Mouse (Mus musculus) layer of hippocampus, postnatal 14 days (tissue): ENCODE results near the gene Fbln7. TPM values are rescaled to one million over a fixed set of nuclear protein-coding genes. Genes with fewer than 3 reads are reported as not detected.

Experiments used
- DNase-seq, 2 experiments: peaks; one replicate each; pipeline ENCODE4 v3.0.0; 2021 to 2022; ENCODE audit warnings: low spot score in 2 of 2, mixed read lengths in 1 of 2
- long read RNA-seq, 2 experiments: library from polyadenylated mRNA; stranded (forward); transcript quantifications; one replicate each; pipeline ENCODE4 v2.0.0; 2021
- total RNA-seq, 2 experiments: library from RNA; stranded (reverse); gene quantifications; 2 replicates each; pipeline ENCODE4 v1.2.3; 2021

Gene Fbln7
- 1 to 10 TPM; 1.9 to 2.3 TPM for total RNA-seq
- long read RNA-seq, experiment 1, partial matches to known transcripts: 0 of 4 reads
- long read RNA-seq, experiment 1, other reads (novel, unspliced or antisense): 1 of 4 reads
- long read RNA-seq, experiment 2, partial matches to known transcripts: 0 of 3 reads
- long read RNA-seq, experiment 2, other reads (novel, unspliced or antisense): 1 of 3 reads

DNA sequence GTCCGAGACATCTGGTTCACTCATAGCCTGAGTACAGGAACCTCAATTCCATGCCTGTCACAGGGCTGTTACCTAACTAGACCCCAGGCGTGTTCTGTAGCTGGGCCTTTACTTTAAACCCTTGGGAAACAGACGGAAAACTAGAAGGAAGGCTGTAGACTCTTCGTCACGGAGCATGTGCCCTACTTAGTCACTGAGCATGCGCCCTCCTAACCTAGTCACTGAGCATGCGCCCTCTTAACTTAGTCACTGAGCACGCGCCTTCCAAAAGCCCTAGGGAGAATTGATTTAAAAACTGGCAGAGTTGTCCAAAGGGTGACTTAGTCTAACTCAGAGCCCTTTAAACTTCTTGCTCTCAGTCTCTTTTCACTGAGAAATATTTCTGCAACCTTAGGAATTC, at the start of gene Fbln7:
TSS of gene Fbln7 (plus strand) at position 346 of the 400 bp plus-strand sequence.
- no peak for DNase-seq

DNA sequence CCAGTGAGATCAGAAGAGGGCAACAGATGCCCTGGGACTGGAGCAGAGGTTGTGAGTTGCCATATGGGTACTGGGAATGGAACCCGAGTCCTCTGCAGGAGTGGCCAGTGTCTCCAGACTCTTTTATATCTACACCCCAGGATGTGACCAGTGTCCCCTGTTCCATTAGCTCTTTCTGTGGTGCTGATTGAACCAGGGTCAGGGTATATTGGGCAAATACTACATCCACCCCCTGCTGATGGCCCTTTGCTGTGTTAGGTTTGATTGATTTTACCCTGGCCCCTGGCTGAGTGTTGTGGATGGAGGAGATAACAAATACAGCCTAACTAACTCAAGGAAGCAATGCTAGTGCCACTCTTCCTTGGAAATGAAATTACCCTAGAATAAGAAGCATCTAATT, 46.5 kb upstream of the Fbln7 start:
- no peak for DNase-seq

DNA sequence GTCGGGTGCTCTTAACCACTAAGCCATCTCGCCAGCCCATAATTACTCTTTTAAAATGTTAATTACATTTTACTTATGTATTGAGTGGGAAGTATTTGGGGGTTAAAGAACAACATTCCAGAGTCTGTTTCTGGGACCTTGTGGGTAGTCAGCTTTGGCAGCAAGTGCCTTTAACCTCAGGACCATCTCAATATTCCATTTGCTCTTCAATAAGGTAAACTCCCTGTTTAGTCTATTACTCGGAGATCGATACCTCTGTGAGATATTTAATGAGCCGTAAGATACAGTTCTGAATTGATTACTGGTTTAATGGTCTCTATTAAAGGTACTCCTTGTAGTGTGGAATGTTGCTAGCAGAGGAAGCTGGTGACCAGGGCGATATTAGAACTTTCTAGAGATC, 45.9 kb upstream of the Fbln7 start:
- no peak for DNase-seq

DNA sequence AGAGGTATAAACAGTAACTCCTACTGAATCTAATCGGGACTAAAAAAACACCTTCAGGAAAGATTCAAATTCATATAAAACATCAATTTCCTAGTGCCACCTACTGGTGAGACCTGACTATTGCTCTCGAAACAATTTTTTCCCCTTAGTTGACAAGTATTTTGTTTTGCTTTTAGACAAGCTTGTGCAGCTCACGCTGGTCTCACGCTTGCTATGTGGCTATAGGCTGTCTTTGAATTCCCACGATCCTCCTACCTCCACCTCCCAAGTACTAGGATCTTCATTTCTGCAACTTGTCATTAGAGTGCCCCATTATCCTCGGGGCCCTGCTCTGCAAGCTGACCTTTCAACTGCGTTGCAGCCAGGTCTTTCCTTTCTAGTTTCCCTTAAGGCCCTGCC, 45.4 kb upstream of the Fbln7 start:
- DNase-seq: peak in 1 of 2 experiments; percentile 90

DNA sequence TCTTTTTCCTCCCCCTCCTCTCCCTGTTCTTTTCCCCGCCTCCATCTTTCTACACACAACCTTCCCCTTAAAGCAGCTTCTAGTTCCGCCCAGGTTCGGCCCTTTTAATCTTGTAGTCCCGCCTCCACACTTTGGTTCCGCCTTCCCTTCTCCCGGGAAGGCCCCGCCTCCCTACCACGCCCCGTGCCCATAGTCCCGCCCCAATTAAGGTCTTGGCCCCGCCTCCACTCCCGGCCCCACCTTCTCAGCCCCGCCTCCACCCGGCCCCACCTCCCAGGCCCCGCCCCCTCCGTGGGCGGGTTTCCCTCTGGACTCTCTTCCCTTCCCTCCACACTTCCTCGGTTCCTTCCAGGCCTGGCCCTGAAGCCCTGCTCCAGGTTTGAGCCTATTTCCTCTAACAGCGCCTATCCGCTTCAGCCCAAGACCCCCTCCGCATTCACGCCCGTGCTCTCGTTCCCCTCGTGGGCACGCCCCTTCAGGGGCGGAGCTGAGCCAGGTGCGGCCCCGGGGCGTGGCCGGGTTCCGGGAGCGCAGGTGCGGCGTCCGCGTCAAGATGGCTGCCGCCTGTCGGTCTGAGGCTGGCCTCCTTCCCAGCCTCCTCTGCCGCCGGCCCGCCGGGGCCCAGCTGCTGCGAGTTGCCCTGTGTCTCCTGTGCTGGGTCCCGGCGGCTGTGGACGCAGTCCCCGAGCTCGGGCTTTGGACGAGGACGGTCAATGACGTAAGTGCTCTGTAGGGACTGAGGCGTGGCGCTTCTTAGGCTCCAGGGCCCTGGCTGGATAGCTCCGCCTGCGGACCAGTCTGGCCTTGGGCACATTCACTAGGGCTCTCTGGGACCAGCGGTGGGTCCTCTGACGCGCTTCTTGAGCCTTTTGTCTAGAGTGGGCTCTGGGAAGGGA, 44.7 kb upstream of the Fbln7 start, which contains the start of gene Tmem87b:
TSS of gene Tmem87b (plus strand) at position 333 of the 896 bp plus-strand sequence.
- peak; percentile 97 to 98 for DNase-seq

DNA sequence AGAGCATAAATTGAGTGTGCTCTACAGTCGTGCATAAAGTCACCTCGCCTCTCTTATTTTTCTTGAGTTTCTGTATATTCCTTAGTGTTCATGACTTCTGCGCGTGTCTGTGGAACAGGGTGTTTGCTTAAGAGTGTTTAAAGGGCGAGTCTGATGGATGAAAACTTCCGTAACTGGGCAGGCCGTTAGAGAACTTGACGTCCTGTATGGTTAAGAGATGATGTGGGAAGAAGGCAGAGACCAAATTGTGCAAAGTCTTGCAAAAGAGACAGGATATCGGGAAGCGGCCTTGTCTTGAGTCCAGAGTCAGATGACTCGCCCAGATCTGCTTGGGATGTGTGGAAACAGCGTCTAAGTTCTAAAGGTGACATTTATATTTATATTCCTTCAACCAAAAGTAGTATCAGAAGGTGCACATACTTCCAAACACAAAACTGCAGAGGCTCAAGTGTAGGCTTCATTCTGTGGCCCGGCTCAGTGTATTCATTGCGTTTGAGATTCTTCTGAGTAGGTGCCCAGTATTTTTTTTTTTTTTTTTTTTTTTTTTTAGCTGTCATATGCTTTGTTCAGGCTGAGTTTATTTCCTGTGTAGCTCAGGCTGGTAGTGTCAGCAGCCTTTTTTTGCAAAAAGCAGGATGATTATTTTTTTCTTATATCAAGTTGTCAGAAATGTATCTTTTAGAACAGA, 43.7 kb upstream of the Fbln7 start:
- DNase-seq: no peak

DNA sequence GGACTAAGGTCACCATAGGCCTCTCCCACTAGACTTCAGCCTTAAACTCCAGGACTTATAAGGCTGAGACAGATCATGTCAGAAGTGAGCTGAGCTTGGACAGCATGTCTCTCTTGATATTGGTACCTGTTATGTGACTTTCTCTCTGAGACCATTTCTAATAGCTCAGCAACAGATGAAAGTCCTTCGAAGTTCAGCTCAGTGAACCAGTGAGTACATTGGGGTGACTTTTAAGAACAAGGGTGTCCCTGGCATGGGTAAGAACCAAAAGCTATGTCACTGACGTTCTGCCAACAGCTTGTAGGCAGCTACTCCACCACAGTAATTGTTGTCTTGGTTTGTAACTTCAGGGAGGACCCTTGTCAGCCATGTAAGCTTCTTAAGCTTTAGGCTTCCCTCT, 42.1 kb upstream of the Fbln7 start:
- no peak for DNase-seq

DNA sequence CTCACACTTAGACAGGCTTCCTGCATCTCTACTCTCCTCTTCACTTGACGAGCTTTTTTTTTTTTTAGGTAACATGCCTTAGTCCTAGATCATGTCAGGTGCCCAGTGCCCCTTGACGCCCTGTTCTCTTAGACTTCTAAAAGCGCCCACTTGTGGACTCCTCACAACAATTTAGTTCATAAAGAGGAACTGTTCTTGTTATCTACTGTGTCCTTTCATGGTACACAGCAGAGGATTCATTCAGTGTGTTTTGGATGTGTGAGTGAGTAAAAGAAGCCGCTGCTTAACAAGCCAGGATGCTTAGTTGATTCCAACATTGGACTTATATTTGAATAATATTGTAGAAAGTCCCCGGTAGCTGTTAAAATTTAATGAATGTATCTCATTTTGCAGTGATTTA, 38.9 kb upstream of the Fbln7 start:
- DNase-seq: no peak

DNA sequence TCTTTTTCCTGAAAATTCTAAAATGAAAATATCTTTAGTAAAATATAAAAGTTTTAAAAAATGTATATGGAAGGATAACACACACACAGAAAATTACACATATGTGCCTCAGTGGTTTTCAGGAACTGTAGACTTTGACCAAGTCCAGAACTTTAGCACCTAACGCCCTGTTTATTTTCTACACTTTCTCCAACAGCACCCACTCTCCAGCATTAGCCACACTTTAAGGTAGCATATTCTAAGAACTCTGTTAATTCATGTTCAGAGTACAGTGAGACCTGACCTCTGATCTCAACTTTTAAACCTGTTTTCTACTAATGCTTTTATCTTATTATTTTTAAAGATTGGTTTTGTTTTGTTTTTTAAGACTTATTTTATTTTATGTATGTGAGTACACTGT, 35.0 kb upstream of the Fbln7 start:
- DNase-seq: no peak

DNA sequence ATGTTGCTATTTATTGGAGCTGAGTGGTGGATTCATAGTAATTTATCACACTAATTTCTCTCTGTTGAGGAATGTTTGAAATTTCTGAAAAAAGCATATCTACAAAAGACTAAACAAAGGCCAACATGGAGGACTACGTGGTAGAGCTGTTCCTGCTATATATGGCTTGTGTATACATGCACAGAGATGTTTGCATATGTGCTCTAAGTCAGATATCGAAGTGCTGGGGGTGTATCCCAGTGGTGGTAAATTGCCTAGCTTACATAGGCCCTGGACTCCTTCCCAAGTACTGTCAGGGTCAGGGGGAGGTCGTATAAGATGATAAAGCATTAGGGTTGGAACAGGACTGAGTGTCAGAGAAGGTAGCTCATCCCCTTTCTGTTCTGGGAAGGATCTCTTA, 30.2 kb upstream of the Fbln7 start:
- no peak for DNase-seq

DNA sequence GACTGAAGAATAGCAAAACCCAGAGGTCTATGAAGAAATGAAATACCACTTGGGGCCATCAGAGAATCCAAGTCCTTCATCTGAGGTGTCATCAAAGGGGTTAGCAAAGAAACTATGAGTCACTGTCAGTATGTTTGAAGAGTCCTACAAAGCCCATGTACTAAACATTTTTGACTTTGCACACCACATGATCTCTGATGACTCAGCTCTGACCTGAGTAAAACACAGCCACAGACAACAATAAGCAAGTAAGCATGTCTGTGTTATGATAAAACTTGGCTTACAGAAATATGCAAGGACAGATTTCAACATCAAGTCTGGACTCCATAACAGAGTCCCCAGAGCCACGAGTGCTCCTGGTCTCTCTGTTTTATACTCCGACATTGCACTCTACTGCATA, 29.7 kb upstream of the Fbln7 start:
- DNase-seq: no peak

DNA sequence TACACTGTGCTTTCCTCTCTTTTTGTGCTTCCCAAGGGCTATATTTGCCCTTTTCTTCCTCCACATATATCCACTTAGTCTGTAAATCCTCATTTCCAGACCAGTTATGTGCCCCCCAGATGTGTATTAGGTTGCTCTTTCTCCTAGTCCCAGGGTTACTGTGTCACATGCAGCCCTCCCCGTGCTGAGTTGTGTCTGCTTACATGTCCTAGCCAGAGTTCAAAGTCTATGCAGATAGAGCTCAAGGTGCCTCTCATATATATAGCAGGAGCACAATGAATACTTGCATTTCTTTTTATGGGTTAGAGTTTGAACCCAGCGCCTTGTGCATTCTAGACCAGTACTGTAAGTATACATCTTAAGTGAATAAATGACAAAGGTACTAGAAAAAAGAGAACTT, 29.3 kb upstream of the Fbln7 start:
- DNase-seq: no peak

DNA sequence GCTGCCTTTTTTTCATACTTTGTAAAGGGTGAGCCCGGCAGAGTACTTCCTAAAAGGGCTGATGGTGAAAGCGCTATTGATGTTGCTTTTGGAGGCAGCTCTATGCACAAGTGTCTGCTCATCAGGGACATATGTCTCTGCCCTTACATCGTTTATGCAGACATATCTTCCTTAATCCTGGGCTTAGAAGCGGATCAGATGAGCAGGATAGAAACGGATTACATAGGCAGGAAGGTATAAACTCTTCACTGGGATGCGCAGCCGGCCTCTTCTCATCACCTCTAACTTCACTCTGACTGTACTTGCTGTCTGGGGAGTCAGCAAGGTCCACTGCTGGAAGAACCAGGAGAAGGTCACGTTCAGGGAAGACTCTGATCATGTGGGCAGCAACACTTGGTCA, 25.2 kb upstream of the Fbln7 start:
- no peak for DNase-seq

DNA sequence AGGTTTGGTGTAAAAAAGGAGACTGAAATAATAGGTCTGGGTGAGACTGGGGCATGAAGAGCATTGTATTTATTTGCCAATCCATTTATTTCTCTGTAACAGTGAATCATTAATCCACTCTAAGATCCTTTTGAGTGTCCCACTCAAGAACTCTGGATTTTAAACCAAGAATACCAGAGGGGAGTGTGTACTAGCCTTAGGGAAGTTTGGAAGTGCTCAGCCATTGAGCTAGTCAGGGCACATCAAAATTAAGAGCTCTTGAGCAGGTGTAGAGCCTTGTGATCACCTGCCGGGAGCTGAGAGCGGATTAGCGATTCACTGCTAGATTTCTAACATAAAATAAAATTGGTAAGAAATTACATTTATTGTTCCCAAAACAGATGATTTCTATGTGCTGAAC, 24.2 kb upstream of the Fbln7 start:
- no peak for DNase-seq

DNA sequence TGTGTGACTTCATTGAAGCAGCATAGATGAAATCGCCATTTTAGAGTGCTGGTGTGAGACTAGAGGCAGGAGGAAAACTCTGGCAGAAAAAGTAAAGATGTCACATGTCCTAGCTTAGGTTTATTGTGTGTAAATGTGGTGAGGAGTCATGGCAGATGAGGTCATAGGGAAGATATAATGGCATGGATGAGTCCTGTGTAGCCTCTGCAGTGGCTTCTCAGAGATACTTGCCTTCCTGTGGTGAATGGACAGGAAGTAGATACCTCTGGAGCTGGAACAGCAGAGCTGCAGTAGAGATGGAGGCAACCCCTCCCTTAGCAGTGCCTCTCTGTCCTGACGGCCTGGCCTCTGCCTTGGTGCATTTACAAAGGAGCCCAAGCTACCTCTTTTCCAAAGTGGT, 23.3 kb upstream of the Fbln7 start:
- no peak for DNase-seq

DNA sequence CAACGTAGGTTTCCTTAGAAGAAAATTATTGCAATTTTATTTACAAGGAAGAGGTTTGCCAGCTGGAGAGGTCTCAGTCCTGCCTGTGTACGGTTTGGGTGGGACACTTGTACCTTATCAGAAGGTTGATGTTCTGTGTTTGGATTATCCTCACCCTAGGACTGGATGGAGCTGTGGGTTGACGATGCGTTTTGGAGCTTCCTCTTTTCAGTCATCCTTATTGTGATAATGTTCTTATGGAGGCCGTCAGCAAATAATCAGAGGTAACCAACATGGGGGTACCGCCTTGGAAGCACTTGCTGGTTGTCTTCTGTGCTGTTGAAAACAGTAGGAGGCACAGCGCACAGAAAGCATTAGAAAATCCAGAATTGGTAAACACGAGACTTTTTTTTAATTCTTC, 20.3 kb upstream of the Fbln7 start:
- no peak for DNase-seq

DNA sequence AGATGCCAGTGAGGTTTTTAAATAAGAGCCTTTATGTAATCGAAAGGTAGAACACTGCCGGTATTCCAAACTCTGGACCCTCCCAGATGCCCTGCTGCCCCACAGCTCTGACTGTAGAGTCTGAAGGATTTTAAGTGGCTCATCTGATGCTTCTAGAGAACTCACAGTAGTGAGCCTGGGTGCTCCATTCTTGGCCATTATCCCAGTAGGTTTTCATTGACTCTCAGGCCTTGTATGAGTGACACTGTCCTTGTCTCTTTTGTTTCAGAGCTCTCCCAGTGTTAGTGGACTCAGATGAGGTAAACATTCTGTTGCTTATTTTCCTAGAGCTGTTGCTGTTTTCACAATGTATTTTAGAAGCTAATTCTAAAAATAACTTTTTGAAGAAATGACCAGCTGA, 12.7 kb upstream of the Fbln7 start:
- no peak for DNase-seq

DNA sequence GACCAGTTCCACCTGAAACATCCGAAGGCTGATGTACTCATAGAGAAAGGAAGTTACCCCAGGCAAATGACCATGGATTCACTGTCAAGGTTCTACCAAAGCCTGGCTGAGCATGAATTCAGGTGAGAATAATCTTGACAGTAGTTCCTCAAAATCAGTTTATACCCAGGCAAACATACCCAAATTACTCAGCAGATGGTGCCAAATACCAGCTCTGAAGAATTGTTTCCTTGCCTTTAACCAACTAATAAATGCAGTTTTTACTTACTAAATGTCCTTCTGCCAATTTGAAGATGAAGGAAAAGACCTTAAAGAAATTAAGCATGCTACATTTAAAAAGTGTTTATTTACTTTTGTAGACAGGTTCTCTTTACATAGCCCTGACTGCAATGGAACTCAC, 6.1 kb upstream of the Fbln7 start:
- no peak for DNase-seq

DNA sequence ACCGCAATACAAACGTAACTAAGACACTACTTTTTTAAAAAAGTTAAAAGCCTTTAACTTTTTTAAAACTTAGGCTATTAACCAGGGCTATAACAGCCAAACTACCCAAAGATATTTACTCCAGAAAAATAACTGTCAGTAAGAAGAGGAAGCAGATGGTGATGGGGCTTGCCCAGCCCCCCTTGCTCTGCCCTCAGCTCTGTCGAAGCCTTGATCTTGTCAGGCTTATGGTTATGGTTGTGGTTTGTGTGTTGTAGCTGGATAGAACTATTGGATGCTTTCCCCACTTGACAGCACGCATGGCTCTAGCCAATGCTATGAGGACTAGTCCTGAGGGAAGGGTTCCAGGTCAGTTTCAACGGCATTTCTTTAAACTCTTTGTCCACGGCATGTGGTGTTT, 3.8 kb upstream of the Fbln7 start:
- DNase-seq: no peak

DNA sequence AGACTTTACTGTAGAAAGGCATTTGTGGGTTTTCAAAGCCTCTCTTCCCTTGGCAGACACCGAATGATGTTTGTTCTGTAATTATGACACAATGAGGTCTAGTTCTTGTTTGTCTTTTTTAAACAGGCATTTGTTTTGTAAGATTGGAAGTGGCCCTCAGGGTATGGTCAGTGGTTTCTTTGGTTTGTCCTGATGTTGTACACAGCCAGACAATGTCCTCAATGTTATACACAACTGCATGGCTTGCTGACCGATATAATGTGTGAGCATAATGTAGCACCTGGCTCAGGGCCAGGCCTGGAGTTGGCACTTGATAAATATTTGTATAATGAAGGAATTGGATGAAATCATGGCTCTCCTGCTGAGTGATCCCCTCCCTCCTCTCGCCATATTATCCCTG, 2.9 kb upstream of the Fbln7 start:
- DNase-seq: no peak

DNA sequence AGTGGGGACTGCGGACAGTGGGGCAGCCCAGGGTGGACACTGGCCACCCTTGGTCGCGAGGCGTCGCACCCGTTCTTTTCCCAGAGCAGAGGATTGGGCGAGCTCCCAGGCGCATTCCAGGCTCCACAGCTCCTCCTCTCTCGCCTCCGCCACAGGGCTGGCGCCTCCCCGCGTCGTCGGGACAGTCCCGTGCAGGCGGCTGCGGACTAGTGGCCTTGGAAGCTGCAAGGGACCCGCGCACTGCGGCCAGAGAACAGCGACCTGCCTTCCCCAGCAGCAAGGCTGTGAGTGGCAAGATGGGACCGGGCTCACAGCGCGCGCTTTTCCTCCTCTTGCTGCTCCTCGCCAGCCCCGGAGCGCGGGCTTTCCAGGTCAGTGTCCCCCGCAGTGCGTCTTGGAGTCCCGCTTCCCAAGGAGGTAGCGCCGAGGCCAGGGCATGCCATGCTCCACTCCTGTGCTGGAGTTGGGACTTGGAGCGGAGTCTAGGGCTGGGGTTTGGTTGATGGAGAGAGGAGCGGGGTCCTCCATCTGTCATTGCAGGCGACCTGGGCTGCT, 1.1 kb downstream of the Fbln7 start:
- DNase-seq: peak in 1 of 2 experiments; percentile 13

DNA sequence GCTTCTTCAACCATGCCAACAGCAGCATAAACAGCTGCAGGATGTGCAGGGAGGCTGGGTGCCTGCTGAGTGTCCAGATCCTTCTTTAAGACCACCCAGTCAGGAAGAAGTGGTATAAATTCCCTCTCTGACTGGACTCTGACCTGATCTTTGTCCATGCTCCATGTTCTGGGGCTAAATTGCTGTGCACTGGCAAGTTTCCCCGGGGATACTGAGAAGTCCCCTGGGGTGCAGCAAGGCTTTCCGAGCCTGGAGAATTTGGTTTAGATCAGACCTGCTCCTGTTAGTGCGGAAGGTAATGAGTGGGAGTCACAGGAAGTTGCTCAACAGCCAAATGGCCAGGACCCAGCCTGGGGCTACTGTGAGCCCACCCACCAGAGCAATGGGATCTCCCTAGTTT, 2.3 kb downstream of the Fbln7 start:
- no peak for DNase-seq
